Mouse (Mus musculus): ENCODE measurements around the gene Six1. TPM values are rescaled to one million over a fixed set of nuclear protein-coding genes. Genes with fewer than 3 reads are reported as not detected.
"Not testable (repeated sequence)": the region's sequence is repeated elsewhere in the genome, so short reads cannot be mapped to it uniquely, and the experiment has no call there.

The Six1 gene
- polyA plus RNA-seq, 1 experiment from 2014 or later = 0.12 TPM

- Histone ChIP-seq H3K27ac (ENCODE audit: low read depth, low read length) (no peak overlapping the region), H3K4me3 (ENCODE audit: low read length) (no peak overlapping the region), H3K9me3 (ENCODE audit: control insufficient read depth, low read length) (no peaks in the 10 kb centered on the region), H3K9ac (ENCODE audit: low read depth, low read length) (no peak overlapping the region), H3K27me3 (ENCODE audit: control insufficient read depth, insufficient read depth, low read length) (no peaks in the 10 kb centered on the region), H3K36me3 (ENCODE audit: control insufficient read depth, insufficient read depth, low read length) (no peaks in the 10 kb centered on the region), H3K4me2 (replicated peaks; ENCODE audit: low read depth, low read length) (no peak overlapping the region), H3K4me1 (ENCODE audit: control insufficient read depth, insufficient read depth, low read length) (no peaks in the 10 kb centered on the region)
- no peak for ATAC-seq (ENCODE audit: low FRiP score, low TSS enrichment)
- WGBS = 31% methylated on average over 11 of the region's 11 CpGs
These were observed 32.3 kb upstream of the Six1 start for GRCm38 (mm10) chr12:73085739-73086630.

- no peaks in the 10 kb centered on the region for H3K36me3 ChIP-seq (ENCODE audit: control insufficient read depth, insufficient read depth, low read length)
- WGBS = 81% methylated on average over 4 of the region's 4 CpGs
- ATAC-seq (ENCODE audit: low FRiP score, low TSS enrichment) = no peak
- no peaks in the 10 kb centered on the region for H3K4me1 ChIP-seq (ENCODE audit: control insufficient read depth, insufficient read depth, low read length)
- no peak overlapping the region for H3K4me3 ChIP-seq (ENCODE audit: low read length)
- no peak overlapping the region for H3K9ac ChIP-seq (ENCODE audit: low read depth, low read length)
- H3K4me2 ChIP-seq (replicated peaks; ENCODE audit: low read depth, low read length) = no peak overlapping the region
- H3K9me3 ChIP-seq (ENCODE audit: control insufficient read depth, low read length) = no peaks in the 10 kb centered on the region
- no peaks in the 10 kb centered on the region for H3K27me3 ChIP-seq (ENCODE audit: control insufficient read depth, insufficient read depth, low read length)
- H3K27ac ChIP-seq (ENCODE audit: low read depth, low read length) = no peak overlapping the region
These were observed 30.1 kb upstream of the Six1 start for GRCm38 (mm10) chr12:73083773-73084172.

- 90% methylated on average over 4 of the region's 4 CpGs for WGBS
- not testable (repeated sequence) for H3K4me3 ChIP-seq (ENCODE audit: low read length); H3K9ac ChIP-seq (ENCODE audit: low read depth, low read length); ATAC-seq (ENCODE audit: low FRiP score, low TSS enrichment); H3K36me3 ChIP-seq (ENCODE audit: control insufficient read depth, insufficient read depth, low read length); H3K27me3 ChIP-seq (ENCODE audit: control insufficient read depth, insufficient read depth, low read length); H3K27ac ChIP-seq (ENCODE audit: low read depth, low read length); H3K9me3 ChIP-seq (ENCODE audit: control insufficient read depth, low read length); H3K4me1 ChIP-seq (ENCODE audit: control insufficient read depth, insufficient read depth, low read length); H3K4me2 ChIP-seq (replicated peaks; ENCODE audit: low read depth, low read length)
These were observed 28.1 kb upstream of the Six1 start for GRCm38 (mm10) chr12:73081828-73082227.

DNA sequence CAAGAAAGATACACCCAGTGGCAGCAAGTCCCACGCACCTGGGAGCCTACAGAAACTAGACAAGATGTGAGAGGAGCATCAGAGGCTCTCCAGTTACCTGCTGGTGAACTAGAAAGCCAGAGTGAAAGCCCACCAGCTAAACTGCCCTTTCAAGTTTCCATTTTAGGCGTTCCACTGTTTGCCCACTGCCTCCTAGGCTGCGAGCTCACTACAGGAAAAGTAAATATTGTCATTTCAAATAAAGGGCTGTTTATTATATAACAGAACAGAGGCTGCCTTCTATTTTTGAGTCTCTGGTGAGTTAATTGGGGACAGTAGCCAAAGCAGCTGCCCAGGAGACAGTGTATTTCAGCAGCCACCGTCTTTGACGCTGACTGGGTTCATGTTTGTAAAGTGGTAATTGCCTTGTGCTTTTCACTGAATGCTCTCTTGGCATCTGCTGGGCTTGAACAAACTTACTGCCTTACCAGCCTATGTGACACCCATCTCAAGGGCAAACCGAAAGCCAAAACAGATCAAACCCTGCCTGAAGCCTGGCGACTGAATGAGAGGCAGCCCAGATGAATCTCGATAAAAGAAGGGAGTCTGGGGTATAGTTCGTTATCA is 7.2 kb upstream of the Six1 start:
- no peak for ATAC-seq (ENCODE audit: low FRiP score, low TSS enrichment)
- Histone ChIP-seq H3K4me2 (replicated peaks; ENCODE audit: low read depth, low read length) (no peak overlapping the region), H3K4me3 (ENCODE audit: low read length) (no peak overlapping the region), H3K4me1 (ENCODE audit: control insufficient read depth, insufficient read depth, low read length) (no peaks in the 10 kb centered on the region), H3K27me3 (ENCODE audit: control insufficient read depth, insufficient read depth, low read length) (peaks cover 8% of the 10 kb centered on the region; the same call in 1 of the 2 replicates), H3K36me3 (ENCODE audit: control insufficient read depth, insufficient read depth, low read length) (no peaks in the 10 kb centered on the region), H3K9me3 (ENCODE audit: control insufficient read depth, low read length) (no peaks in the 10 kb centered on the region), H3K27ac (ENCODE audit: low read depth, low read length) (no peak overlapping the region), H3K9ac (ENCODE audit: low read depth, low read length) (no peak overlapping the region)
- 57% methylated on average over 9 of the region's 9 CpGs for WGBS

DNA sequence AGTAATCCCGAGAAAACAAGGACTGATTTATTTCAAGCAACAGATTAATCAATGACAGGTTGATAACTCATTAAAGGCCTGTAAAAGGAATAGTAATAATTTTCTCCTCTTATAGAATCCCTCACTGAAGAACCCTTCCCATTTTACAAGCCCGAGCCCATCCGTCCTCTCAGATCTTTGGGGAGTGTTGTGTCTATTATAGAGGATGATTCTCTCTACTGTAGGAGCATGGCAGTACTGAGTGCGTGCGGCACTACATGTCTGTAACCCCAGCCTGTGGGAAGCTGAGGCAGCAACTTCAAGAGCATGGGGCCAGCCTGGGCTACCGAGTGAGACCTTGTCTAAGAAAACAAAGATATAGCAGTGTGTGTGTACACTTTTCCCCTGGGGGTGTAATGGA is 3.8 kb upstream of the Six1 start:
- Histone ChIP-seq H3K36me3 (ENCODE audit: control insufficient read depth, insufficient read depth, low read length) (no peaks in the 10 kb centered on the region), H3K27ac (ENCODE audit: low read depth, low read length) (no peak overlapping the region), H3K27me3 (ENCODE audit: control insufficient read depth, insufficient read depth, low read length) (peaks cover 39% of the 10 kb centered on the region), H3K9me3 (ENCODE audit: control insufficient read depth, low read length) (no peaks in the 10 kb centered on the region), H3K4me3 (ENCODE audit: low read length) (no peak overlapping the region), H3K4me1 (ENCODE audit: control insufficient read depth, insufficient read depth, low read length) (no peaks in the 10 kb centered on the region), H3K4me2 (replicated peaks; ENCODE audit: low read depth, low read length) (no peak overlapping the region), H3K9ac (ENCODE audit: low read depth, low read length) (no peak overlapping the region)
- WGBS = 76% methylated on average over 6 of the region's 6 CpGs
- ATAC-seq (ENCODE audit: low FRiP score, low TSS enrichment) = no peak

DNA sequence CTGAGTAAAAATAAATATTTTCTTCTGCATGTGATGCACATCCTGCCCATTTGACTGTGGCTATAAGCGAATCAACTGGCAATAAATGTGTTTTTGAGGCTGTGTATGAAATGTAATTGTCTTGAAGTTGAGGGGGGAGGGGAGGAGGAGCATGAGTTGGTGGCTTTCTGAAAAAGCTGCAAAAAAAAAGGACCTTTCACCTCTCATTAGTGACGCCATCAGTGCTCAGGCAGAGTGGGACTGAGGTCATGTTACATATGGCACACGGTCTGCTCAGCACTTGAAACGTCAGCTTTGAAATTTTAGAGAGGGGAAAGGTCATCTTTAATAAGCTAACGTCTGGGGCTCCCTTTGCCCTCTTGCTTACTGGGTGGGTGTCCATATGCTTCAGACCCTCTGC is 1.8 kb upstream of the Six1 start:
- Histone ChIP-seq H3K9ac (ENCODE audit: low read depth, low read length) (no peak overlapping the region), H3K4me2 (replicated peaks; ENCODE audit: low read depth, low read length) (no peak overlapping the region), H3K36me3 (ENCODE audit: control insufficient read depth, insufficient read depth, low read length) (no peaks in the 10 kb centered on the region), H3K9me3 (ENCODE audit: control insufficient read depth, low read length) (no peaks in the 10 kb centered on the region), H3K27me3 (ENCODE audit: control insufficient read depth, insufficient read depth, low read length) (peaks cover 56% of the 10 kb centered on the region), H3K4me3 (ENCODE audit: low read length) (no peak overlapping the region), H3K27ac (ENCODE audit: low read depth, low read length) (no peak overlapping the region), H3K4me1 (ENCODE audit: control insufficient read depth, insufficient read depth, low read length) (no peaks in the 10 kb centered on the region)
- WGBS = 10% methylated on average over 5 of the region's 5 CpGs
- ATAC-seq (ENCODE audit: low FRiP score, low TSS enrichment) = no peak

GRCm38 (mm10) chr12:73054576-73055185 is 994 bp upstream of the Six1 start:
- Histone ChIP-seq H3K4me3 (ENCODE audit: low read length) (no peak overlapping the region; the same call in 1 of the 2 replicates), H3K4me1 (ENCODE audit: control insufficient read depth, insufficient read depth, low read length) (no peaks in the 10 kb centered on the region), H3K9ac (ENCODE audit: low read depth, low read length) (no peak overlapping the region), H3K9me3 (ENCODE audit: control insufficient read depth, low read length) (no peaks in the 10 kb centered on the region), H3K36me3 (ENCODE audit: control insufficient read depth, insufficient read depth, low read length) (no peaks in the 10 kb centered on the region), H3K27me3 (ENCODE audit: control insufficient read depth, insufficient read depth, low read length) (peaks cover 64% of the 10 kb centered on the region), H3K4me2 (replicated peaks; ENCODE audit: low read depth, low read length) (no peak overlapping the region; the same call in 1 of the 2 replicates), H3K27ac (ENCODE audit: low read depth, low read length) (no peak overlapping the region)
- 17% methylated on average over 15 of the region's 15 CpGs for WGBS
- ATAC-seq (ENCODE audit: low FRiP score, low TSS enrichment) = no peak

DNA sequence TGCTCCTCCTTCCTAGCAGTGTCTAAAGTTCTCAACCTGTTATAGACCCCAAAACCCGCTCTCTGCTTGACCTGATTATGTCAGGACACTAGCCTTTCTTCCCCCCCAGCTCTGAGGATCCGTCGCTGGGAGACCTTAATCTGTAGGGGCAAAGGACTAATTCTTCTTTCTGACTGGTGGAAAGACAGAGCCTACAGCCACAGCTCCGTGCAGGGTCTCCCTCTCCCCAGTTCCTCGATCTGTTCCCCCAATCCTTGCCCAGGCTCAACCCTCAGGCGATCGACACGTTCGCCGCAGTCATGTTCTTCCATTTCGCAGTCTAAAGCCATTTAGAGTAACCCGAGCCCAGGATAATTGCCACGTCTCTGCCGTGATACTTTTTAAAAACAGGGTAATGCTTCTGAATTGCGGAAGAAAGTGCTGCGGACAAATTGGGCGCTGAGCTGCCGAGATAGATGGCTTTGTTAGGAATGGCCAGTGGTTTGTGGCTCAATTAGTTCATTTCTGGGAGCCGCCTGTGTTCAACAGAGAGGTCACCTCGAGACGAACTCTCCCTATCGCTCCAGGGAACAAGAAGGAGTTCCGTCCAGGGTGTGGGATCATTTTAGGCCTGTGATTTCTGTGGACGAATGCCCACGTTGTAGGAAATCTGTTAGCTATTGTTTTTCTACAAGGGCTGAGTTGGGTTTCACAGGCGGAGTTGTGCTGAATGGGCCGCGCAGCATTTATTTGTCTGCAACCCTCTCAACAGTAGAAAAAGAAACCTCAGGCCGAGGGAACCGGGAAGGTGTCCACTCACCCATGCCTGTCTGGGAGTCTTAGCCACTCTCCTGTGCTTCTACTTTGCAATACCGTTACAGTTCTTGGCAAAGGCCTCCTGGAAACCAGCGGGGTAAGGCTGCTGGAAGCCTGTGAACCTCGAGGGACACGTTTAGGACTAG is 766 bp downstream of the Six1 start:
- Histone ChIP-seq H3K4me3 (ENCODE audit: low read length) (peak overlapping the region; percentile 52), H3K9me3 (ENCODE audit: control insufficient read depth, low read length) (no peaks in the 10 kb centered on the region), H3K36me3 (ENCODE audit: control insufficient read depth, insufficient read depth, low read length) (no peaks in the 10 kb centered on the region), H3K4me1 (ENCODE audit: control insufficient read depth, insufficient read depth, low read length) (no peaks in the 10 kb centered on the region), H3K4me2 (replicated peaks; ENCODE audit: low read depth, low read length) (peak overlapping the region; percentile 86), H3K27ac (ENCODE audit: low read depth, low read length) (no peak overlapping the region), H3K27me3 (ENCODE audit: control insufficient read depth, insufficient read depth, low read length) (peaks cover 81% of the 10 kb centered on the region), H3K9ac (ENCODE audit: low read depth, low read length) (no peak overlapping the region)
- WGBS = 3% methylated on average over 34 of the region's 34 CpGs
- peak; percentile 41 for ATAC-seq (ENCODE audit: low FRiP score, low TSS enrichment)
